Mouse (Mus musculus) kidney, adult 2 months (tissue): ENCODE results near the gene Cd47.

Experiments used
- CTCF ChIP-seq: fragments of 200-500 bp; conservative IDR thresholded peaks from 2 replicates; pipeline ENCODE4 v1.5.1; 2011; ENCODE audit warnings: low read depth, mild to moderate bottlenecking, control low read depth, low read length, moderate library complexity, mixed read lengths; ENCODE audit not compliant: insufficient read depth, insufficient read length
- POLR2A ChIP-seq: fragments of 200-500 bp; IDR thresholded peaks from one replicate; pipeline ENCODE4 v1.6.1; 2011; ENCODE audit warnings: low read depth, low read length, control low read depth

- TF ChIP-seq CTCF, result peak; percentile 49
- no peak for TF ChIP-seq POLR2A
Measured at GRCm38 (mm10) chr16:49892945-49893344, 92.6 kb downstream of the Cd47 start.
